Mouse (Mus musculus) E14TG2a.4 (cell line): ENCODE measurements around the gene Slc6a13.

Experiments used
- CTCF ChIP-seq: conservative IDR thresholded peaks from 2 replicates; pipeline ENCODE4 v1.5.1; 2014; ENCODE audit warnings: low read length
- NANOG ChIP-seq: IDR thresholded peaks from 2 replicates; pipeline ENCODE4 v1.6.1; 2014; ENCODE audit warnings: borderline replicate concordance, low read length, mixed read lengths

- TF ChIP-seq NANOG (no peak), CTCF (no peak)
Observed at GRCm38 (mm10) chr6:121335841-121336240, 35.8 kb downstream of the Slc6a13 start.
